Mouse (Mus musculus): ENCODE measurements around the gene Erf.

DNA sequence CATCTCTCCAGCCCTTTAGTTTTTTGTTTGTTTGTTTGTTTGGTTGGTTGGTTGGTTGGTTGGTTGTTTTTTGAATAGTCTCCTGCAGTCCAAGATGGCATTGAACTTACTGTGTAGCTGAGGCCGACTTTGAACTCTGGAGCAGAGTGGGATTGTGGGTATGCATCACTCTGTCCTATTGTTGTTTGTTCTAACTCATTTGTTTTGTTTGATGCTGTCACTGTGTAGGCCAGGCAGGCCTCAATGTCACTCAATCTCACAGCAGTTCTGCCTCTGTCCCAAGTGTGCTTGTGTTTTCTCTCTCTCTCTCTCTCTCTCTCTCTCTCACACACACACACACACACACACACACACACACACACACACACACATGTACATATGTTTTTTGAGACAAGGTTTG lies 11.3 kb upstream of the Erf start:
- no peak for TF ChIP-seq FLI1 (IDR thresholded peaks at IDR 0.05; ENCODE audit: low read length)
- TF ChIP-seq GATA1 (IDR thresholded peaks at IDR 0.05; ENCODE audit: borderline replicate concordance, low read length), result no peak

Data from megakaryocyte, embryonic 14.5 days (primary cell).